Mouse (Mus musculus) embryonic facial prominence, embryonic 13.5 days (tissue): ENCODE results near the gene Lcp2. TPM values are rescaled to one million over a fixed set of nuclear protein-coding genes. Genes with fewer than 3 reads are reported as not detected.

Experiments used
- ATAC-seq: fragments of 200-750 bp; cut with Nextera tagmentation; 2 replicates; pipeline ENCODE4 v1.8.0; 2017; ENCODE audit warnings: low read depth; ENCODE audit not compliant: insufficient number of reproducible peaks, insufficient read depth, low FRiP score, low TSS enrichment
- H3K27ac ChIP-seq: fragments of 300-500 bp; sonication (generic); 2 replicates; pipeline ENCODE4 v1.5.1; 2015; ENCODE audit warnings: moderate library complexity, mild to moderate bottlenecking, inconsistent platforms
- H3K27me3 ChIP-seq: fragments of 300-500 bp; sonication (generic); 2 replicates; pipeline ENCODE4 v1.6.1; 2015; ENCODE audit warnings: mild to moderate bottlenecking, inconsistent platforms
- H3K36me3 ChIP-seq: fragments of 300-500 bp; sonication (generic); 2 replicates; pipeline ENCODE4 v1.6.1; 2015; ENCODE audit warnings: mild to moderate bottlenecking, inconsistent platforms
- H3K4me1 ChIP-seq: fragments of 300-500 bp; sonication (generic); 2 replicates; pipeline ENCODE4 v1.6.1; 2015; ENCODE audit warnings: inconsistent platforms
- H3K4me2 ChIP-seq: fragments of 300-500 bp; sonication (generic); 2 replicates; pipeline ENCODE4 v1.6.1; 2015; ENCODE audit warnings: moderate library complexity, mild to moderate bottlenecking, inconsistent platforms
- H3K4me3 ChIP-seq: fragments of 300-500 bp; sonication (generic); 2 replicates; pipeline ENCODE4 v1.5.1; 2015; ENCODE audit warnings: mild to moderate bottlenecking, inconsistent platforms
- H3K9ac ChIP-seq: fragments of 300-500 bp; sonication (generic); 2 replicates; pipeline ENCODE4 v1.6.1; 2015; ENCODE audit warnings: mild to moderate bottlenecking, inconsistent platforms
- H3K9me3 ChIP-seq: fragments of 300-500 bp; sonication (generic); 2 replicates; pipeline ENCODE4 v1.6.1; 2016; ENCODE audit warnings: inconsistent platforms
- WGBS: fragments of 180-500 bp; shearing (Covaris S2); methylation state at CpG from one replicate; pipeline ENCODE4 v1.1.7; 2015; ENCODE audit warnings: mixed read lengths; 5-methylcytosine and 5-hydroxymethylcytosine counted together
- polyA plus RNA-seq: library from polyadenylated mRNA; unstranded; fragments of >200 nt; fragmentation: Nextera tagmentation; extraction: Ambion mirVana; gene quantifications from 2 replicates; pipeline ENCODE4 v1.2.1, GENCODE M21; 2015

The Lcp2 gene
- polyA plus RNA-seq, 1 experiment from 2014 or later: 2.2 TPM

DNA sequence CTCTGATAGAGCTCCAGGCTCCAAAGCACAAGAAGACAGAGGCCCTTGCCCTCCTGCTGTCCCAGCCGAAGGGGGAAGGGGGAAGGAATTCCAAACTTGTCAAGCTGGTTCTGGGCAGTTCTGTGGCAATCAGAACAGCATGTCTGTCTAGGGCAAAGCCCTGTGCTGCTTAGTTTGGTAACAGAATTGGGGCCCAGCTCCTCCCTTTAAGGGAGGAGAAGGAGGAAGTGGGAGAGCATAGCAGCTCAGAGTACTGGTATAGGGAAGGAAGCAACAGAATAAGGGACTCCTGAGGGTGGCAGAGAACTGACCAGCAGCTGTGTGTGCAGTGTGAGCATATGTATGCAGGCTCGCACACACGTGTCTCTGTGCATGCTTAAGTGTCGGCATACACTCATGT lies 25.6 kb downstream of the Lcp2 start:
- no peak for ATAC-seq
- no peak overlapping the region for H3K9ac ChIP-seq
- no peaks in the 10 kb centered on the region for H3K9me3 ChIP-seq
- no peak overlapping the region for H3K4me3 ChIP-seq
- WGBS: 62% methylated on average over 4 of the region's 4 CpGs
- H3K4me2 ChIP-seq: no peak overlapping the region
- no peaks in the 10 kb centered on the region for H3K27me3 ChIP-seq
- H3K36me3 ChIP-seq: no peaks in the 10 kb centered on the region
- no peak overlapping the region for H3K27ac ChIP-seq
- H3K4me1 ChIP-seq: peaks cover 10% of the 10 kb centered on the region

- Histone ChIP-seq H3K4me1 (peaks cover 10% of the 10 kb centered on the region), H3K36me3 (no peaks in the 10 kb centered on the region), H3K4me3 (no peak overlapping the region), H3K9me3 (no peaks in the 10 kb centered on the region), H3K9ac (no peak overlapping the region), H3K4me2 (peak overlapping the region; percentile 26; the same call in 1 of the 2 replicates), H3K27me3 (no peaks in the 10 kb centered on the region), H3K27ac (no peak overlapping the region)
- peak; percentile 48; the same call in 1 of the 2 replicates for ATAC-seq
- WGBS: 18% methylated on average over 15 of the region's 15 CpGs
Measured at GRCm38 (mm10) chr11:34073776-34074175, 27.1 kb downstream of the Lcp2 start.

- no peak overlapping the region for H3K4me3 ChIP-seq
- no peaks in the 10 kb centered on the region for H3K36me3 ChIP-seq
- 74% methylated on average over 2 of the region's 2 CpGs for WGBS
- H3K27ac ChIP-seq: no peak overlapping the region
- no peaks in the 10 kb centered on the region for H3K27me3 ChIP-seq
- no peaks in the 10 kb centered on the region for H3K9me3 ChIP-seq
- H3K4me1 ChIP-seq: peaks cover 17% of the 10 kb centered on the region
- no peak overlapping the region for H3K4me2 ChIP-seq
- ATAC-seq: no peak
- no peak overlapping the region for H3K9ac ChIP-seq
Measured at GRCm38 (mm10) chr11:34077870-34078269, 31.1 kb downstream of the Lcp2 start.

DNA sequence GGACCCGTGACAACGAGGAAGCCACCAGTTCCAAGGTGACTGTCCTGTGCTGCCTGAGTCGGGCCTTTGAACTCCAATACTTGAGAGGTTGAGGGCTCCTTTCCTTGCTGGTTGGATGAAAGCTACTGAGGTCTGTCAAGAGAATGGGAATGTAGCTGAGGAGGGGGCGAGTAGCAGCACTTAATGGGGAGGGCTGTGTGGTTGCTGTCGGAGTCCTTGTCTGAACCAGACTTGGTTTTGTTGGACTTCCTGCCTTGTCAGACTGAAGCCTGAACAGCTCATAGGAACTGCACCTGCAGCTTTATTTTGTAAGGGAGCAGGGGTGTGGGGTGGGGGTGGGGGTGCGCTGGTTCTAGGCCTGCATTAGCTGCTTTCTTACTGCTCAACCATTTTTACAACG lies 31.9 kb downstream of the Lcp2 start:
- H3K27me3 ChIP-seq: no peaks in the 10 kb centered on the region
- no peak overlapping the region for H3K27ac ChIP-seq
- H3K36me3 ChIP-seq: no peaks in the 10 kb centered on the region
- no peak for ATAC-seq
- WGBS: 87% methylated on average over 7 of the region's 7 CpGs
- no peak overlapping the region for H3K4me2 ChIP-seq
- peaks cover 17% of the 10 kb centered on the region for H3K4me1 ChIP-seq
- H3K9ac ChIP-seq: no peak overlapping the region
- no peak overlapping the region for H3K4me3 ChIP-seq
- H3K9me3 ChIP-seq: no peaks in the 10 kb centered on the region

DNA sequence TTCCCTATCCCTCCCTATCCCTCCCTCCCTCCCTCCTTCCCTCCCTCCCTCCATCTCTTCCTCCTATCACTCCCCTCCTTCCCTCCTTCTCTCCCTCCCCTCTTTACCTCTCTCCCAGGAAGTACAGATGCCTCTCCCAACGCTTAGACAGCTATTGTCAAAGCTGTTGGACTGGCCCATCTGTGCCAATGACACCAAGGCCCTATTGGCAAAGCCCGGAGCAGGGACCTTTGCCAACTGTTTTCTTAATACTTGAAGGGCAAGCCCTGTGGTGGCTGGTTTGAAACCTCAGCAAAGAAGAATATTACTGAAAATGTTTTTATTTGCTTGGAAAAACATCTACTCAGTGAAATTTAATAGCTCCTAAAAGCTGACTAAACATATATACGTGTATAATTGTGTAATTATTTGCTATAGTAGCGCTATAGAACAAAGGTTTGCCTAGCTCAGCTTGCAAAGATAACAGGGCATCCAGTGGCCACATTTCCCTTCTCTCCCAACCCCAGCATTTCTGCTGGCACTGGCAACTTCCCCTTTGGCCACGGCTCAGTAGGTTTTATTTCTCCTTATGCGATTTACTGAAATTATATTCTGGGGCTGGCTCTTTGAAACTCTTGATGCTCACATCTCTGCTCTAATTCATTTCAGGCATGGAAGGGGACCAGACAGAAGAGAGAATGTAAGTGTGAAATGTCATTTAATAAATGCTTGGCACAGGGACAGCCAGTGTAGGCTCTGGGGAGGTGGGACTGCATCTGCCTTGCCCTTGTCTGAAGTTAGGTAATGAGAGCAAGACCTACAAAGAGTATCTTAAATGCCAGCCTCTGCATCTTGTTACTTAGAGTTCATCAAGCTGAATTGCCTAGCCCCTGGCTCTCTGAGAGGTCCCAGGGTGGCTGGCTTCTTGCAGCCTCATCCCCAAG lies 33.1 kb downstream of the Lcp2 start:
- Histone ChIP-seq H3K27me3 (no peaks in the 10 kb centered on the region), H3K9me3 (no peaks in the 10 kb centered on the region), H3K9ac (no peak overlapping the region), H3K4me3 (no peak overlapping the region), H3K4me1 (peaks cover 17% of the 10 kb centered on the region), H3K27ac (no peak overlapping the region), H3K4me2 (no peak overlapping the region), H3K36me3 (no peaks in the 10 kb centered on the region)
- 40% methylated on average over 6 of the region's 6 CpGs for WGBS
- ATAC-seq: no peak

DNA sequence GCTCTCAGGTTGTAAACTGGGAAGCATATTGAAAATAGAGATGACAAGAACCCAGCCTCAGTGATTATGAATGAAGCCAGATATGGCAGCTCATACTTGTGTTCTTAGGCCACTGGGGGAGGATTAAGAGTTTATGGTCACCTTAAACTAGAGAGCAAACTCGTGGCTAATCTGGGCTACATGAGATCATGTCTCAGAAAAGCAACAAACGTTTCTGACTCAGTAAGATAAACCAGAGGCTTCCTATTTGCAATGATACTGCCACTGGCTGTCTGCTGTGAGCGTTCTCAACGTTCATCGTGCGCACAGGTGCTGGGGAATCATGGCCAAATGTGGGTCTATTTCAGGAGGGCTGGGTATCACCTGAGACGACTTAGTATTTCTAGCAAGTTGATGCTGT lies 37.1 kb downstream of the Lcp2 start:
- H3K27me3 ChIP-seq: no peaks in the 10 kb centered on the region
- WGBS: 75% methylated on average over 7 of the region's 7 CpGs
- H3K27ac ChIP-seq: no peak overlapping the region
- no peak for ATAC-seq
- H3K36me3 ChIP-seq: no peaks in the 10 kb centered on the region
- H3K9ac ChIP-seq: no peak overlapping the region
- peaks cover 22% of the 10 kb centered on the region for H3K4me1 ChIP-seq
- H3K9me3 ChIP-seq: no peaks in the 10 kb centered on the region
- H3K4me3 ChIP-seq: no peak overlapping the region
- no peak overlapping the region for H3K4me2 ChIP-seq

GRCm38 (mm10) chr11:34084639-34085038 lies 37.9 kb downstream of the Lcp2 start:
- WGBS: 35% methylated on average over 2 of the region's 2 CpGs
- H3K4me2 ChIP-seq: no peak overlapping the region
- H3K36me3 ChIP-seq: no peaks in the 10 kb centered on the region
- H3K4me1 ChIP-seq: peaks cover 20% of the 10 kb centered on the region
- no peak overlapping the region for H3K27ac ChIP-seq
- no peak for ATAC-seq
- H3K27me3 ChIP-seq: no peaks in the 10 kb centered on the region
- no peak overlapping the region for H3K9ac ChIP-seq
- H3K9me3 ChIP-seq: no peaks in the 10 kb centered on the region
- H3K4me3 ChIP-seq: no peak overlapping the region

GRCm38 (mm10) chr11:34086164-34086751 lies 39.5 kb downstream of the Lcp2 start:
- Histone ChIP-seq H3K9ac (no peak overlapping the region), H3K27ac (no peak overlapping the region), H3K4me3 (no peak overlapping the region), H3K9me3 (no peaks in the 10 kb centered on the region), H3K36me3 (no peaks in the 10 kb centered on the region), H3K27me3 (no peaks in the 10 kb centered on the region), H3K4me1 (peaks cover 9% of the 10 kb centered on the region; the same call in 1 of the 2 replicates), H3K4me2 (no peak overlapping the region)
- WGBS: 76% methylated on average over 8 of the region's 8 CpGs
- no peak for ATAC-seq

DNA sequence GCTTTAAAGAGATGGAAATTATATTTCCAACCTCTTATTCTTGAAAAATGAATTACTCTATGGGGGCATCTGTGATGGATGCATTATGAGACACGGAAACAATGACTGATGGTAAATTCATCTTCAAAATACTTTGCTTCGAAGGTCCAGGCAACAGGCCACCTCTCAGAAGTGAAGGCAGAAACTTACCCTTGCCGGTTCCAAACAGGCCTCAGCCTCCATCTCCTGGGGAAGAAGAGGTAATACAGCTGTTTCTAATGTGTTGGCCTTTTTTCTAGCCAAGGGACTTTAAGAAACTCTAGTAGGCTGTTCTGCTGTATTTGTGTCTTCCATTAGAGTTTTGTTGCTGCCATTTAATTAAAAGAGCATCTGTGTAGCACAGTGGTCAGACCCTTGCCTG lies 40.3 kb downstream of the Lcp2 start:
- no peaks in the 10 kb centered on the region for H3K36me3 ChIP-seq
- 62% methylated on average over 3 of the region's 3 CpGs for WGBS
- H3K27me3 ChIP-seq: no peaks in the 10 kb centered on the region
- no peak overlapping the region for H3K27ac ChIP-seq
- no peaks in the 10 kb centered on the region for H3K9me3 ChIP-seq
- H3K9ac ChIP-seq: no peak overlapping the region
- H3K4me3 ChIP-seq: no peak overlapping the region
- peaks cover 9% of the 10 kb centered on the region; the same call in 1 of the 2 replicates for H3K4me1 ChIP-seq
- ATAC-seq: no peak
- no peak overlapping the region for H3K4me2 ChIP-seq

DNA sequence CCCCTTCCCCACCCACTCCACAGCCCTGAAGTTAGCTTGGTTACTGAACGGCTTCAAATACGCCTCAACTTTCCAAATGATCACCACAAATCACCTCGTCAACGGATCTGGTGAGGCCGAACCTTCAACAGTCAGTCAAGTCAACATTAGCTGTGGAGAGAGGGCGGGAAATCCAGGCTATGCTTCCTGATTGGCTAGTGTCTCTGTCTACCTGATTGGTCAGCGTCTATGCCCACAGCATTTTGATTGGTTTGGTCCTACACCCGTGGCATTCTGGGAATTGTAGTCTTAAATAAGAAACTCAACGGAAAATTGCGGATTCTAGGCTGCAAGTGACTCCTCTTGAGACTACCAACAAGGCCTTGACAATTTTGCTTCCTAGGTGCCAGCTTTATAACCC lies 51.7 kb downstream of the Lcp2 start, which contains the start of gene 4930469K13Rik:
Gene 4930469K13Rik (minus strand): TSS at position 133 of the 400 bp plus-strand sequence.
- Histone ChIP-seq H3K27ac (no peak within 1 kb of the TSS), H3K36me3 (no peaks in the 10 kb centered on the region), H3K4me3 (no peak within 1 kb of the TSS), H3K9me3 (no peaks in the 10 kb centered on the region), H3K27me3 (no peaks in the 10 kb centered on the region), H3K9ac (no peak within 1 kb of the TSS), H3K4me1 (peaks cover under 1% of the 10 kb centered on the region; the same call in 1 of the 2 replicates), H3K4me2 (no peak within 1 kb of the TSS)
- 84% methylated on average over 10 of the region's 10 CpGs for WGBS
- ATAC-seq: no peak

DNA sequence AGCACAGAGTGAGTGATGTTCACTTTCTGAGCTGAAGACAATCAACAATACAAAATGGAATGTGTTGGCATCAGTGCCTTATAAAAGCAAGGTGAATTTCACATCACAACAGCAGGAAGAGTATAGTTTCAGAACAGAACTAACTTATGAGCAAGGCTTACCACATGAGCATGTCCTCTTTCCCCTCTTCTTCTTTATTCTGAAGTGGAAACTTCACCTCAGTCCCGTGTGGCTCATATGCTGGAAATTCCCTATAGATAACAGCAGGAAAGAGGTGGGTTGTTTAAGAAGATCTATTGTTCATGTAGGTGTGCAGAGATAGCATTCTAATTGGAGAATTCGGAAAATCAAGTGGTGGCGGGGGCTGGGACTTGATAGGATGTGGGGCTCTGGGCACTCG lies 55.1 kb downstream of the Lcp2 start:
- no peaks in the 10 kb centered on the region for H3K36me3 ChIP-seq
- H3K9ac ChIP-seq: no peak overlapping the region
- H3K4me1 ChIP-seq: peaks cover 10% of the 10 kb centered on the region; the same call in 1 of the 2 replicates
- H3K27ac ChIP-seq: no peak overlapping the region
- H3K4me2 ChIP-seq: no peak overlapping the region
- no peak for ATAC-seq
- no peaks in the 10 kb centered on the region for H3K27me3 ChIP-seq
- 90% methylated on average over 4 of the region's 4 CpGs for WGBS
- H3K9me3 ChIP-seq: no peaks in the 10 kb centered on the region
- no peak overlapping the region for H3K4me3 ChIP-seq

DNA sequence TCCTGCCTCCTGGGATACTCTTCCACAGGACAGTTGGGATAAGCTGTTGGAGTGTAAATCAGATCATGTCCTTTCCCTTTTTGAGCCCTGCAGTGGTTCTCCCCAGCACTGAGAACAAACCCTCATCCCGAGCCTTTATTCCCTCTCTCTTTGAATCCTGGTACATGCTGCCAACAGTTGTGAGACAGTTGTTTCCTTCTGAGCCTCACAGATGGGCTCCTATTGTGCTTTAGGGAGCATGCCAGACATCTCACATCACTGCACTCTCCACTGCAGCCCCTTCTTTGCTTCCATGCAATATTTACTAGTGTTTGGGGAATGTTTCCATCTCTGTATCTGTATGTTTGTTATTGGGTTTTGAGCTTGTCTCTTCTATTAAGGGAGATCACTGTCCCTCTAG lies 58.2 kb downstream of the Lcp2 start:
- H3K4me3 ChIP-seq: no peak overlapping the region
- H3K27me3 ChIP-seq: no peaks in the 10 kb centered on the region
- no peak overlapping the region for H3K4me2 ChIP-seq
- ATAC-seq: no peak
- 40% methylated on average over 1 of the region's 1 CpGs for WGBS
- H3K4me1 ChIP-seq: peaks cover 10% of the 10 kb centered on the region; the same call in 1 of the 2 replicates
- H3K9me3 ChIP-seq: no peaks in the 10 kb centered on the region
- no peak overlapping the region for H3K9ac ChIP-seq
- H3K36me3 ChIP-seq: no peaks in the 10 kb centered on the region
- no peak overlapping the region for H3K27ac ChIP-seq
